Mouse (Mus musculus) embryonic facial prominence, embryonic 10.5 days (tissue): ENCODE results near the gene Ifnar1. TPM values are rescaled to one million over a fixed set of nuclear protein-coding genes. Genes with fewer than 3 reads are reported as not detected.

Experiments
- DNase-seq: peaks from one replicate; pipeline ENCODE4 v3.0.0-alpha.2; 2017; ENCODE audit warnings: low spot score
- H3K27ac ChIP-seq: fragments of 300-500 bp; sonication (generic); replicated peaks from 2 replicates; pipeline ENCODE4 v1.5.1; 2016; ENCODE audit warnings: mild to moderate bottlenecking
- H3K27me3 ChIP-seq: fragments of 300-500 bp; sonication (generic); replicated peaks from 2 replicates; pipeline ENCODE4 v1.6.1; 2016; ENCODE audit warnings: low read depth, mild to moderate bottlenecking; ENCODE audit not compliant: poor library complexity, severe bottlenecking
- H3K36me3 ChIP-seq: fragments of 300-500 bp; sonication (generic); replicated peaks from 2 replicates; pipeline ENCODE4 v1.6.1; 2016; ENCODE audit warnings: mild to moderate bottlenecking, moderate library complexity
- H3K4me1 ChIP-seq: fragments of 300-500 bp; sonication (generic); 2 replicates; pipeline ENCODE4 v1.6.1; 2016
- H3K4me3 ChIP-seq: fragments of 300-500 bp; sonication (generic); 2 replicates; pipeline ENCODE4 v1.5.1; 2016; ENCODE audit warnings: mild to moderate bottlenecking, moderate library complexity
- H3K9me3 ChIP-seq: fragments of 300-500 bp; sonication (generic); 2 replicates; pipeline ENCODE4 v1.6.1; 2016; ENCODE audit warnings: mild to moderate bottlenecking
- WGBS: fragments of 180-500 bp; shearing (Covaris S2); methylation state at CpG from one replicate; pipeline ENCODE4 v1.1.7; 2016; 5-methylcytosine and 5-hydroxymethylcytosine counted together
- polyA plus RNA-seq: library from polyadenylated mRNA; unstranded; fragments of >200 nt; fragmentation: Nextera tagmentation; extraction: Ambion mirVana; gene quantifications from 2 replicates; pipeline ENCODE4 v1.2.1, GENCODE M21; 2016

The Ifnar1 gene
- polyA plus RNA-seq, 1 experiment from 2014 or later = 57.6 TPM

DNA sequence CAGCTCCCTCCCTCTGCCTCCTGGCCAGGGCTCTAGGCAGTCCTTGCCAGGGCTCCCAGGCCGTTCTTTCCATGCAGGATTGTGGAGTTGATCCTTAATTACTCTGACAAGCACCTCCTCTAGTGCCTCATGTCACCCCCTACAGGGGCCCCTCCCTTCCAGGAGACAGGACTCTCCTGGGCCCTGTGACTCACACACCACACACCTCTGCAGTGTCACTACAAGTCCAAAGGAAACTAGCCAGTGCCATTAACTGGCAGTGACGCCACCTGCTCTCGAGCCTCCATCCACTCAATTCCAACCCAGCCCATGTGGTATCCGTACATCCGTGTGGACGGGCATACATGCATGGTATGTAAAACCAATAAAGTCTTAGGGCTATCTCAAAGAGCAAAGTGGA, 49.9 kb downstream of the Ifnar1 start:
- peaks cover 9% of the 10 kb centered on the region for H3K4me1 ChIP-seq
- no peak overlapping the region for H3K27ac ChIP-seq
- WGBS = 84% methylated on average over 6 of the region's 6 CpGs
- H3K27me3 ChIP-seq = no peaks in the 10 kb centered on the region
- DNase-seq = no peak
- no peak overlapping the region for H3K4me3 ChIP-seq
- H3K36me3 ChIP-seq = no peaks in the 10 kb centered on the region
- no peaks in the 10 kb centered on the region for H3K9me3 ChIP-seq

DNA sequence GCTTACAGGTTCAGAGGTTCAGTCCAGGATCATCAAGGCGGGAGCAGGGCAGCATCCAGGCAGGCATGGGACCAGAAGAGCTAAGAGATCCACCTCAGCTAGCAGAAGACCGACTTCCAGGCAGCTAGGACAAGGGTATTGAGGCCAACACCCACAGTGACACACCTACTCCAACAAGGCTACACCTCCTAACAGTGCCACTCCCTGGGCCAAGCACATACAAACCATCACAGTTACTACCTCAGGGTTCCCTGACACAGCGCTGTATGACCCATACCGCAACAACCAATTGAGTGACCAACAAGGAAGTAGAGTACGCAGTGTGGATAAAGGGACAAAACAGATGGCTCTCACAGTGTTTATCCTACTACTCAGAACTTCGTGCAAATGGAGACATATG, 51.3 kb downstream of the Ifnar1 start:
- WGBS = 92% methylated on average over 6 of the region's 6 CpGs

GRCm38 (mm10) chr16:91537065-91537464, 52.0 kb downstream of the Ifnar1 start:
- H3K36me3 ChIP-seq = no peaks in the 10 kb centered on the region
- no peak overlapping the region for H3K27ac ChIP-seq
- DNase-seq = no peak
- H3K27me3 ChIP-seq = no peaks in the 10 kb centered on the region
- 85% methylated on average over 3 of the region's 3 CpGs for WGBS
- peaks cover 18% of the 10 kb centered on the region for H3K4me1 ChIP-seq
- H3K9me3 ChIP-seq = no peaks in the 10 kb centered on the region
- H3K4me3 ChIP-seq = no peak overlapping the region

More for the DNA sequence above, 51.3 kb downstream of the Ifnar1 start:
- H3K36me3 ChIP-seq = no peaks in the 10 kb centered on the region
- H3K27ac ChIP-seq = no peak overlapping the region
- no peaks in the 10 kb centered on the region for H3K9me3 ChIP-seq
- H3K27me3 ChIP-seq = no peaks in the 10 kb centered on the region
- H3K4me1 ChIP-seq = peaks cover 11% of the 10 kb centered on the region
- no peak for DNase-seq
- no peak overlapping the region for H3K4me3 ChIP-seq

DNA sequence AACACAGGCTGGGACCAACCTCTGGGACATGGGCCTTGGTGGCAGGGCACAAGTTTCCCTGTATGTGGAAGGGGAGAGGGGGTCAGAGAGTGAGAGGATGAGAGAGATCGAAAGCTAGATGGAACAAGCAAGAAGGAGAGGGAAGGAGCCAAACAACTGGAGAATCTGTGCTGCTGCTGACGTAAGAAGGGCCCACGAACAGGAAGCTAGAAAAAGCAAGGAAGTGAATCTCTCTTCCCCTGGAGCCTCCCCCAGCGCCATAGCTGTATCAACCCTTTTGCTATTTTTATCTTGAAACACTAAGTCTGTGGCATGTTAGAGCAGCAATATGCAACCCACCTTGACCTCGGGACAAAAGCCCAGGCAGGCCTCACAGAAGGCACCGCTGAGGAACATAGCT, 53.0 kb downstream of the Ifnar1 start:
- Histone ChIP-seq H3K4me3 (no peak overlapping the region), H3K27me3 (no peaks in the 10 kb centered on the region), H3K9me3 (no peaks in the 10 kb centered on the region), H3K36me3 (no peaks in the 10 kb centered on the region), H3K27ac (peak overlapping the region; percentile 65), H3K4me1 (peaks cover 18% of the 10 kb centered on the region)
- DNase-seq = no peak
- 76% methylated on average over 6 of the region's 6 CpGs for WGBS

- H3K9me3 ChIP-seq = no peaks in the 10 kb centered on the region
- no peaks in the 10 kb centered on the region for H3K36me3 ChIP-seq
- no peak for DNase-seq
- WGBS = 53% methylated on average over 9 of the region's 9 CpGs
- H3K4me1 ChIP-seq = peaks cover 18% of the 10 kb centered on the region
- H3K27ac ChIP-seq = peak overlapping the region; percentile 65
- no peak overlapping the region for H3K4me3 ChIP-seq
- H3K27me3 ChIP-seq = no peaks in the 10 kb centered on the region
Observed at GRCm38 (mm10) chr16:91538513-91538912, 53.5 kb downstream of the Ifnar1 start.

DNA sequence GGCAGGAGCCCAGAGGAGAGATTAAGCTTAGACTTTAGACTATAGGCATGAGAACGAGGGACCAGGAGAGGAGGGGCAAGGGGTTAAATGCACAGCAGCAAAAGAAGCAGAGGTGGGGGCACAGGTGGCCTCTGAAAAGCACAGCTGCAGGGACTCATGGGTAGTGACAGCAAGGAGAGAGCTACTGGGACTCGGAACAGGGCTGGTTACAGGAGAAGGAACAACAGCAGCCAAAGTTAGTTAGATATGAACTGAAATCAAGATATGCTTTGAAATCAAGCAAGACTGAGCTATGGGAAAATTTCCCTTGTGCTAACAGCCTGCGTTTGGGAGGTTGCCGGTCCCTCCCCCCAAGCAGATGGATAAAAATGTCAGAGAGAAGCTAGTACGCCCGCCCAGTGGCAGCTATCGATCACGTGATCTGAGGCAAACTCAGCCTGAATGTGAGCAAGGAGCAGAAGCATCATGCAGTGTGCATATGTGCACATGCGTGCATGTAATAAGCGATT, 56.6 kb downstream of the Ifnar1 start:
- H3K4me1 ChIP-seq = peaks cover 33% of the 10 kb centered on the region
- H3K4me3 ChIP-seq = peak overlapping the region; percentile 28; the same call in 1 of the 2 replicates
- no peaks in the 10 kb centered on the region for H3K9me3 ChIP-seq
- peak; percentile 44 for DNase-seq
- H3K36me3 ChIP-seq = no peaks in the 10 kb centered on the region
- 43% methylated on average over 10 of the region's 10 CpGs for WGBS
- H3K27ac ChIP-seq = no peak overlapping the region
- H3K27me3 ChIP-seq = peaks cover 10% of the 10 kb centered on the region

- H3K9me3 ChIP-seq = no peaks in the 10 kb centered on the region
- no peak for DNase-seq
- 97% methylated on average over 1 of the region's 1 CpGs for WGBS
Observed at GRCm38 (mm10) chr16:91543619-91544018, 58.6 kb downstream of the Ifnar1 start.

GRCm38 (mm10) chr16:91545597-91546281, 60.7 kb downstream of the Ifnar1 start:
- Histone ChIP-seq H3K4me3 (no peak overlapping the region), H3K27me3 (peaks cover 10% of the 10 kb centered on the region), H3K9me3 (no peaks in the 10 kb centered on the region), H3K4me1 (peaks cover 58% of the 10 kb centered on the region), H3K36me3 (no peaks in the 10 kb centered on the region), H3K27ac (no peak overlapping the region)
- 65% methylated on average over 10 of the region's 10 CpGs for WGBS
- DNase-seq = no peak

More at GRCm38 (mm10) chr16:91543619-91544018, 58.6 kb downstream of the Ifnar1 start:
- H3K36me3 ChIP-seq = no peaks in the 10 kb centered on the region
- H3K27me3 ChIP-seq = peaks cover 10% of the 10 kb centered on the region
- no peak overlapping the region for H3K27ac ChIP-seq
- peaks cover 44% of the 10 kb centered on the region for H3K4me1 ChIP-seq
- H3K4me3 ChIP-seq = no peak overlapping the region

DNA sequence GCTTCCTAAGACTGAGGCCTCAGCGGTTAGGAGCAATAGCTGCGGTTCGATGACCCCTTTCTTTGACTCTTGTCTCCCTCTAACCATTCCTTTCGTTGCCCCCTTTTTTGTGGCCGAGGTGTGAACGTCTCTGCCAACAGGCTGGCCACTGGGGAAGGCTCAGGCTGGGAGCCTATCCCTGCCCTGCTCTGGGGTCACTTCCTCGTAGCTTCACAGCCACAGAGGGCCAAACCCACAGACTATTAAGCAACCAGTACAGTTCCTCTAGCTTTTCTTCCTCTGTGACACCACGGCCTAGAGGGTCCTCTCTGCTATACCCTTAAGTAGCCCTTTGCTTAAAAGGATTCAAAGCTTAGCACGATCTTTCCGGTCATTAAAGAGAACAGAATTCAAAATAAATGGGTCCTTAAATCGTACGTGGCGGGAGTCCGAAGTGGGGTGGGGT, 61.4 kb downstream of the Ifnar1 start:
- peak overlapping the region; percentile 97 for H3K4me3 ChIP-seq
- H3K27ac ChIP-seq = peak overlapping the region; percentile 94
- 20% methylated on average over 14 of the region's 14 CpGs for WGBS
- H3K27me3 ChIP-seq = peaks cover 10% of the 10 kb centered on the region
- H3K36me3 ChIP-seq = no peaks in the 10 kb centered on the region
- DNase-seq = no peak
- H3K9me3 ChIP-seq = no peaks in the 10 kb centered on the region
- H3K4me1 ChIP-seq = peaks cover 61% of the 10 kb centered on the region

DNA sequence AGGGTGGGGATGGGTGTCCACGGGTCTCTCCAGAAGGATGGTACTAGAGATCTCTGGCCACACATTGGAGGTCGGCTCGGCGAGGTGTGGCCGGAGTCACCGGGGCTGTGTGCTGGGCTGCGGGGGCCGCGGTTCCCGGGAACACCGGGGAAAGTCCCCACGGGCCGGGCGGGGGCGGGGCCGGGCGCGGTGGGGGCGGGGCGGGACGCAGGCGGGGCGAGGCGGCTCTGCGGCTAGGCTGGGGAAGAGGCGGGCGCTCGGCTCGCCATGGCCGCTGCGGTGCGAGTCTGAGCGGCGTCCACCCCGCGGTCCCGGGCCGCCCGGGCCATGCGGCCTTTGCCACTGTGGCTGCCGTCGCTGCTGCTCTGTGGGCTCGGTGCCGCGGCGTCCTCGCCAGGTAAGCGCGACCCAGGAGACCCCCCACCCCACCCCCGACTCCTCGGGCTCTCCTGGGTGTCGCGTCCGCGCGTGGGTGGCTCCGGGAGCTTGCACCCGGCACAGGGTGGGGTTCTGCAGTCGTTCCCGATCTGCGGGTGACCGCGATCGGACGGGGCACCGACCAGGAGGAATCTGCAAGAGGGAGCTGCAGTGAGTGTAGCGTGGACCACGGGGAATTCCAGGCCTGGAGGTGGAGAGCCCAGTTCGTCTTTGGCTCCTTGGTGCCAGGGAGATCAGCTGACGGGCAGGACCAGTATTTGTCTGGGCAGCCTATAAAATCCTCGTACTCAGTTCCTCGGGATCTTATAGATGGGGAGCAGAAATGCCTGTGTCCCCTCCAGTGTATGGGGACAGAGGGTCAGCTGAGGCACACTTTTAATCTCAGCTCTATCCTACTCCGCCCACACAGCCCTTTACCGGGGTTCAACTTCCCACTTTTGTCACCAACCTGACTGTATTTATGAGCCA, 62.1 kb downstream of the Ifnar1 start, which contains the start of gene Ifngr2:
Ifngr2 (plus strand) TSS at position 237 of the 906 bp plus-strand sequence.
- peak within 1 kb of the TSS; percentile 97 for H3K4me3 ChIP-seq
- peaks cover 61% of the 10 kb centered on the region for H3K4me1 ChIP-seq
- WGBS = under 1% methylated on average over 74 of the region's 74 CpGs
- peak; percentile 82 for DNase-seq
- H3K9me3 ChIP-seq = no peaks in the 10 kb centered on the region
- H3K27ac ChIP-seq = peak within 1 kb of the TSS; percentile 94
- H3K27me3 ChIP-seq = peaks cover 10% of the 10 kb centered on the region
- H3K36me3 ChIP-seq = no peaks in the 10 kb centered on the region

DNA sequence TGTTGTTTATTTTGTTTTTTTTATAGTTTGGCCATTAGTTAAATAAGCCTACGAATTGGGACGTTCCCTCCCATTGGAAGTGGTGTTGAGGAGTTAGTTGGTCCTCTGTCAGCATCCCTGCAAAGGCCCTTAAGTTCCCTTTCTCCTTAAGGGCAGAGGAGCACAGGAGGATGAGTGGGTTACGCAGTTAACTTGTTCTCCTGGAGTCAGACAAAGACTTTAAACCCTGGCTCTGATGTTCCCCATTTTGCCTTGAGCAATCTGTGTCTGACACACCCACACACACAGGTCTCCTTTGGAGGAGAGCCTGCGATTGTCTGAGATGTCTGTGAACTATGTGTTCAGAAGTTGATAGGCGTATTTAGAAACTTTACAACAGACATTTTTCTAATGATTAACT, 62.9 kb downstream of the Ifnar1 start:
- WGBS = 51% methylated on average over 5 of the region's 5 CpGs
- no peak overlapping the region for H3K27ac ChIP-seq
- no peaks in the 10 kb centered on the region for H3K36me3 ChIP-seq
- peak overlapping the region; percentile 97 for H3K4me3 ChIP-seq
- peaks cover 67% of the 10 kb centered on the region for H3K4me1 ChIP-seq
- no peak for DNase-seq
- no peaks in the 10 kb centered on the region for H3K9me3 ChIP-seq
- peaks cover 10% of the 10 kb centered on the region for H3K27me3 ChIP-seq

GRCm38 (mm10) chr16:91548586-91548985, 63.5 kb downstream of the Ifnar1 start:
- Histone ChIP-seq H3K4me3 (peak overlapping the region; percentile 26; the same call in 1 of the 2 replicates), H3K27me3 (peaks cover 10% of the 10 kb centered on the region), H3K9me3 (no peaks in the 10 kb centered on the region), H3K4me1 (peaks cover 73% of the 10 kb centered on the region), H3K27ac (no peak overlapping the region), H3K36me3 (no peaks in the 10 kb centered on the region)
- 51% methylated on average over 5 of the region's 5 CpGs for WGBS
- no peak for DNase-seq
